Mouse (Mus musculus): ENCODE measurements around the gene Rpl18a.

GRCm38 (mm10) chr8:70900872-70901387 lies 3.7 kb upstream of the Rpl18a start:
- TF ChIP-seq CTCF (IDR thresholded peaks at IDR 0.05; ENCODE audit: borderline replicate concordance, extremely low read depth, insufficient read depth, insufficient read length) (no peak), POLR2A (IDR thresholded peaks at IDR 0.05; ENCODE audit: borderline replicate concordance, extremely low read depth, insufficient read depth, insufficient read length, poor library complexity, severe bottlenecking) (no peak)
